Mouse (Mus musculus) left cerebral cortex, postnatal 14 days (tissue): Measurements from ENCODE around the gene 2300002M23Rik. TPM values are rescaled to one million over a fixed set of nuclear protein-coding genes. Genes with fewer than 3 reads are reported as not detected.

Experiments
- DNase-seq, 2 experiments: peaks; one replicate each; pipeline ENCODE4 v3.0.0; 2021 to 2022; ENCODE audit warnings: low spot score in 2 of 2, mixed read lengths in 1 of 2
- intact Hi-C: fragments of 180-260 bp; cut with DNase I; formaldehyde crosslinking; loops from one replicate; pipeline ENCODE4 v1.15.1; 2025
- total RNA-seq, 2 experiments: library from RNA; stranded (reverse); gene quantifications; 2 replicates each; pipeline ENCODE4 v1.2.3; 2021

The 2300002M23Rik gene
- total RNA-seq, 2 experiments from 2014 or later = not detected

DNA sequence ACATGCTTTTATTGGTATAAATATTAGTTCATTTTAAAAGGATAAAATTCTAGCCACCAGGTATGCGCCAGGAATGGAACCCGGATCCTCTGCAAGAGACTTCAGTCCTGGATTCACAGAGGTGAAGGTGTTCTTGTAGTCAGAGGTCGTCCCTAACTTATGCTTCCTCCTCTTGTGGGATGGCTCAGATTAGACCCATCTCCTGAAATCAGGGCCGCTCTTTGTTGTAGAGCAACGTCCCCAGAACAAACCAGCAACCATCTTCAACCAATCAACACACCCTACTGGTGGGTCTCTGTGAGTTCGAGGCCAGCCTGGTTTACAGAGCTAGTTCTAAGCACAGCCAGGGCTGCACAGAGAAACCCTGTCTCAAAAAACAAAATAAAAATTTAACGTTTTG, 27.2 kb downstream of the 2300002M23Rik start:
- intact Hi-C loops = no loop called here
- DNase-seq = no peak

DNA sequence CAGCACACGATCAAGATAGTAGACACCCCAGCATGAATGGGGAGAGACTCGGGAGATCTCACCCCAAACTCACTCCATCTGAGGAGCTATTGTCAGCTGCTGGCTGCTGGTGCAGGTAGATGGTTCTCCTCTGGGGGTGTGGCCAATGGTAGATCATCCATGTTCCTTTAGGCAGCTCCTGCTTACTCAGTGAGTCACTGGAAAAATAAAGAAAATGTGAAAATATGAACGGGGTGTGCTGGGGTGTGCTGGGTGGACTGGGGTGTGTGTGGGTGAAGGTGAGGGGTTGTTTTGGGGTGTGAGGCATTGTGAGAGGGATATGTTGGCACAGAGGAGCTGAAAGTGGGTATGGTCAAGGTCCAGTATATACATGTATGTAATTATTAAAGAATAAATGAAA, 30.1 kb downstream of the 2300002M23Rik start:
- intact Hi-C loops = no loop called here
- DNase-seq = no peak

DNA sequence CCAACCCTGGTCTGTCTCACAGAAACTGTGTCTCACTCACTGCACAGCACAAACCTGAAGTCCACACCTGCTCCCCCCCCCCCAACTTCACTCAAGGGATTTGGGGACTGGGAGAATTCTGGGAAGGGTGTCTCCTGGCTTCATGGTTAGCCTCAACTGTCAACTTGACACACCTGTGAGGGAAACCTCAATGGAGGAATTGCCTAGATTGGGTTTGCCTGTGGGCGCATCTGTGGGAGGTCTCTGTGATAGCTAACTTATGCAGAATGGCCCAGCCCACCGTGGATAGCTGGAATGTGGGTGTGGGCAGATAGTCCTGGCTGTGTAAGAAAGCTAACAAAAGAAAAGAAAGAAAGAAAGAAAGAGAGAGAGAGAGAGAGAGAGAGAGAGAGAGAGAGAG, 34.0 kb downstream of the 2300002M23Rik start, which contains the start of gene Sfta2:
TSS of gene Sfta2 (plus strand) at position 301 of the 400 bp plus-strand sequence.
- intact Hi-C loops = no loop called here
- no peak for DNase-seq

DNA sequence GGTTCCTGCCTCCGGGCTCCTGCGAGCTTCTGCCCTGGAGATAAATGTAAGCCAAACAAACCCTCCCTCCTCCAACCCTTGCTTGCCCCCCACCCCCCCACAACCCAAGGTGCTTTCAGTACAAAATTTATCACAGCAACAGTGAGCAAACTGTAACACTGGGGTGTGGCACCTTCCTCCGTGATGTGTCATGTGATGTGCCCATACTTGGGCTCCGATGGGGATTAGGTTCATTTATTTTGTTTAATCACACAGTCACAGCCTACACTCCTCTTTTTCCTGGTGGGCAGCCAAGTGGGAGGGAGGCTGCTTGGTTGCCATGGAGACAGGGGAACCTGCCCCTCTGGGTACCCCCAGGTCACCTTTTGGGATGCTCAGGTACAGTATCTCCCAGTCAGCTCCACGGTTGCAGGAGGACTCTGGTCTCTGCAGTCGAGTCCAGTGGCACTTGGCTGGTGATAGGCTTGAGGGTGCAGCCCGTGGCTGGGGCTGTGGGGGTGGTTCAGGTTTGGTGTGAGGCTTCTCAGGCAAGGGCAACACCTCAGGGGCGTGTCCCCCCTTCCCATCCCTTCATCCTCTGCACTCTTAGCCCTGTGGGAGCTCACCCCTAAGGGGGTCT, 34.6 kb downstream of the 2300002M23Rik start:
- DNase-seq = no peak
- intact Hi-C loops = no loop called here

DNA sequence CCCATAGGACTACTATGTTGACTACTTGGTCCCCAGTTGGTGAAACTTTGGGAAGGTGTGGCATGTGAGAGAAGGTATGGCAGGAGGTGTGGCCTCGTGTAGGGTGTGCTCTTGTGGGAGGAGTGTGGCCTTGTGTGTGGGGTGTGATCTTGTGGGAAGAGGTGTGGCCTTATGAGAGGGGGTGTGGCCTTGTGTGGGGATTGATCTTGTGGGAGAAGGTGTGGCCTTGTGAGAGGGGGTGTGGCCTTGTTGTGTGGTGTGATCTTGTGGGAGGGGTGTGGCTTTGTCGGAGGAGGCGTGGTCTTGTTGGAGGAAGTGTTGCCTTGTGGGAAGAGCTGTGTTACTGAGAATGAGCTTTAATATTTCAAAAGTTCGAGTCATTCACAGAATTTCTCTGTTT, 49.9 kb downstream of the 2300002M23Rik start:
- intact Hi-C loops = no loop called here
- no peak for DNase-seq

Other genes starting within 250 kb of the 2300002M23Rik start
- under 1 TPM; 0.48 to 0.74 TPM for gene H2-Q1, start 247.0 kb upstream of the 2300002M23Rik start, total RNA-seq
- 1 to 10 TPM in 1 of 2 experiments, under 1 TPM in 1; 0.48 to 2.2 TPM for gene H2-Q2, start 225.2 kb upstream of the 2300002M23Rik start, total RNA-seq
- 1 to 10 TPM in 1 of 2 experiments, under 1 TPM in 1; 0.85 to 1.4 TPM for gene H2-Q4, start 187.8 kb upstream of the 2300002M23Rik start, total RNA-seq
- not detected for gene H2-Q6, start 142.6 kb upstream of the 2300002M23Rik start, total RNA-seq
- under 1 TPM; 0.35 to 0.36 TPM for gene H2-Q7, start 128.3 kb upstream of the 2300002M23Rik start, total RNA-seq
- under 1 TPM; 0.13 to 0.27 TPM for gene H2-Q10, start 97.4 kb upstream of the 2300002M23Rik start, total RNA-seq
- under 1 TPM in 1 of 2 experiments, not detected in 1; 0.25 TPM for gene Pou5f1, start 61.4 kb upstream of the 2300002M23Rik start, total RNA-seq
- 1 to 10 TPM; 8.6 to 9.5 TPM for gene Tcf19, start 50.6 kb upstream of the 2300002M23Rik start, total RNA-seq
- gene Cchcr1, start 50.4 kb upstream of the 2300002M23Rik start, total RNA-seq = 1 to 10 TPM; 8.1 to 9.1 TPM
- gene Psors1c2, start 34.2 kb upstream of the 2300002M23Rik start, total RNA-seq = under 1 TPM; 0.55 to 0.72 TPM
- gene Cdsn, start 15.3 kb upstream of the 2300002M23Rik start, total RNA-seq = under 1 TPM; 0.68 to 0.79 TPM
- not detected for gene Sfta2, start 34.1 kb downstream of the 2300002M23Rik start, total RNA-seq
- not detected for gene Gm9573, start 59.2 kb downstream of the 2300002M23Rik start, total RNA-seq
- not detected for gene Mucl3, start 76.2 kb downstream of the 2300002M23Rik start, total RNA-seq
- 10 to 100 TPM; 31.1 to 40.8 TPM for gene Vars2, start 100.1 kb downstream of the 2300002M23Rik start, total RNA-seq
- gene Gtf2h4, start 106.3 kb downstream of the 2300002M23Rik start, total RNA-seq = 10 to 100 TPM; 23.0 to 26.2 TPM
- gene Ddr1, start 137.2 kb downstream of the 2300002M23Rik start, total RNA-seq = 10 to 100 TPM; 46.1 to 52.8 TPM